Mouse (Mus musculus) bone marrow, adult 2 months (tissue): ENCODE measurements around the gene Mon2.

Source experiments
- CTCF ChIP-seq: fragments of 200-500 bp; IDR thresholded peaks from 2 replicates; pipeline ENCODE4 v1.5.1; 2011; ENCODE audit warnings: low read length, control low read depth; ENCODE audit not compliant: control insufficient read depth, insufficient read depth
- POLR2A ChIP-seq: fragments of 200-500 bp; IDR thresholded peaks from 2 replicates; pipeline ENCODE4 v1.6.1; 2011; ENCODE audit warnings: low read depth, mild to moderate bottlenecking, control low read depth, low read length, borderline replicate concordance; ENCODE audit not compliant: control insufficient read depth

DNA sequence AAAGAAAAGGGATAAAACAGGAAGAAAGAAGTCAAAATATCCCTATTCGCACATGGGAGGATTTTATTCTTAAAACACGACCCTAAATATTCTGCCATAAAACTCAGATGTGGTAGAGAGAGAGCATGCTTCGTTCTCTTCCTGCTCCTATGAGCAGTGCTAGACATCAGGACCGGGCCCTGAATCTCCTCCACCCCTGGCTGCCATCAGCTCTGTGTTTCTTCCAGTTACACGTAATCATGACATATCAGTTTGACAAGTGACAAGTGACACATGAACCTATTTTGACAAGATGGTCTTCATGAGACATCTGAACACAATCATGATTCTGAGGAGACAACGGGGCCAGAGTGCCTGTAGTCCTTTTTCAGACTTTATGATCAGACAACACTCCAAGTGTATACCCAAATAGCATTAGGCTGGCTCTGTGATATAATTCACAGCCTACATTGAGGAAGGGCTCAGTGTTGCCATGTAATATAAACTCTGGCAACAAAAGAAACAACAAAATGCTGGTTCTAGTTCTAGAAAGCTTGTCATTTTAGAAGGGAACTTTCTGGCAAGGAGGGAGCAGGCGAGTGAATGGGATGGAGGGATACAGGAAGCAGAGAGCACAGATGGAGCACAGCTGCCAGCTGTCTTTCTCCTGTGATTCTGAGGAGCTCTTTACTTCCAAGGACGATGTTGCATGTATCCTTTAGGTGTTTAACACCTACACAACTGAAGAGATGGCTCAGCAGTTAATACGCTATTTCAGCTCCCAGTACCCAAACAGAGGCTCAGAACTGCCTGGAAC, 20.9 kb downstream of the Mon2 start:
- TF ChIP-seq POLR2A (no peak), CTCF (no peak)
